Mouse (Mus musculus) adrenal gland, postnatal 10 days (tissue): Measurements from ENCODE around the gene Epm2aip1. TPM values are rescaled to one million over a fixed set of nuclear protein-coding genes. Genes with fewer than 3 reads are reported as not detected.

Experiments
- DNase-seq: peaks from one replicate; pipeline ENCODE4 v3.0.0; 2021; ENCODE audit warnings: mixed read lengths
- long read RNA-seq, 2 experiments: library from polyadenylated mRNA; stranded (forward); transcript quantifications; one replicate each; pipeline ENCODE4 v2.0.0; 2021
- total RNA-seq, 2 experiments: library from RNA; stranded (reverse); gene quantifications; 2 replicates each; pipeline ENCODE4 v1.2.3; 2021

The Epm2aip1 gene
- 10 to 100 TPM; 32.8 to 40.6 TPM for total RNA-seq
- long read RNA-seq, experiment 1, full-length matches to known transcripts = 13 of 14 reads
- long read RNA-seq, experiment 1, partial matches to known transcripts = 0 of 14 reads
- long read RNA-seq, experiment 1, other reads (novel, unspliced or antisense) = 1 of 14 reads
- long read RNA-seq, experiment 2, full-length matches to known transcripts = 6 of 6 reads
- long read RNA-seq, experiment 2, partial matches to known transcripts = 0 of 6 reads
- long read RNA-seq, experiment 2, other reads (novel, unspliced or antisense) = 0 of 6 reads

- peak; percentile 99 for DNase-seq
Measured at GRCm38 (mm10) chr9:111271434-111272160, at the start of gene Epm2aip1, which contains the start of gene Mlh1. Gene Epm2aip1, plus strand, starts transcription at chr9:111271929. Gene Mlh1, minus strand, starts transcription at chr9:111271791.

- no peak for DNase-seq
Measured at GRCm38 (mm10) chr9:111223406-111223805, 48.3 kb upstream of the Epm2aip1 start.

- DNase-seq = no peak
Measured at GRCm38 (mm10) chr9:111228446-111228845, 43.3 kb upstream of the Epm2aip1 start.

GRCm38 (mm10) chr9:111234701-111235100 is 37.0 kb upstream of the Epm2aip1 start:
- no peak for DNase-seq

GRCm38 (mm10) chr9:111237726-111238125 is 34.0 kb upstream of the Epm2aip1 start:
- DNase-seq = no peak

- DNase-seq = peak; percentile 32
Measured at GRCm38 (mm10) chr9:111239821-111240220, 31.9 kb upstream of the Epm2aip1 start.

- no peak for DNase-seq
Measured at GRCm38 (mm10) chr9:111243384-111243783, 28.3 kb upstream of the Epm2aip1 start.

GRCm38 (mm10) chr9:111245546-111245945 is 26.2 kb upstream of the Epm2aip1 start:
- DNase-seq = no peak

GRCm38 (mm10) chr9:111247682-111248246 is 24.0 kb upstream of the Epm2aip1 start:
- peak; percentile 27 for DNase-seq

- no peak for DNase-seq
Measured at GRCm38 (mm10) chr9:111252161-111252869, 19.4 kb upstream of the Epm2aip1 start.

GRCm38 (mm10) chr9:111260360-111260985 is 11.3 kb upstream of the Epm2aip1 start:
- peak; percentile 32 for DNase-seq

GRCm38 (mm10) chr9:111261356-111261755 is 10.4 kb upstream of the Epm2aip1 start:
- DNase-seq = no peak

GRCm38 (mm10) chr9:111267998-111268397 is 3.7 kb upstream of the Epm2aip1 start:
- no peak for DNase-seq

GRCm38 (mm10) chr9:111270606-111271005 is 1.1 kb upstream of the Epm2aip1 start:
- no peak for DNase-seq

GRCm38 (mm10) chr9:111271056-111271433 is 684 bp upstream of the Epm2aip1 start:
- no peak for DNase-seq

GRCm38 (mm10) chr9:111272356-111272755 is 627 bp downstream of the Epm2aip1 start:
- DNase-seq = no peak

- no peak for DNase-seq
Measured at GRCm38 (mm10) chr9:111272996-111273785, 1.5 kb downstream of the Epm2aip1 start.

- no peak for DNase-seq
Measured at GRCm38 (mm10) chr9:111273958-111274357, 2.2 kb downstream of the Epm2aip1 start.

- DNase-seq = peak; percentile 51
Measured at GRCm38 (mm10) chr9:111275156-111275555, 3.4 kb downstream of the Epm2aip1 start.

- no peak for DNase-seq
Measured at GRCm38 (mm10) chr9:111285061-111285460, 13.3 kb downstream of the Epm2aip1 start.

- peak; percentile 37 for DNase-seq
Measured at GRCm38 (mm10) chr9:111285676-111286075, 13.9 kb downstream of the Epm2aip1 start.
